Mouse (Mus musculus): ENCODE results near the gene Fzd5.

GRCm38 (mm10) chr1:64684440-64684839 lies 53.1 kb downstream of the Fzd5 start:
- TF ChIP-seq CTCF (IDR thresholded peaks at IDR 0.05; ENCODE audit: borderline replicate concordance, insufficient read depth, low read length) (no peak), POLR2A (IDR thresholded peaks at IDR 0.05; ENCODE audit: low read depth, low read length) (no peak)
